Mouse (Mus musculus) liver, postnatal 0 days (tissue): Measurements from ENCODE around the gene Emp1. TPM values are rescaled to one million over a fixed set of nuclear protein-coding genes. Genes with fewer than 3 reads are reported as not detected.

Source experiments
- ATAC-seq: fragments of 200-750 bp; cut with Nextera tagmentation; 2 replicates; pipeline ENCODE4 v1.8.0; 2017; ENCODE audit warnings: mild to moderate bottlenecking, moderate library complexity
- DNase-seq: peaks from one replicate; pipeline ENCODE4 v3.0.0-alpha.2; 2016
- H3K27ac ChIP-seq: fragments of 300-500 bp; sonication (generic); 2 replicates; pipeline ENCODE4 v1.5.1; 2014; ENCODE audit warnings: antibody characterized with exemption, moderate library complexity, mild to moderate bottlenecking, low read depth
- H3K27me3 ChIP-seq: fragments of 300-500 bp; sonication (generic); 2 replicates; pipeline ENCODE4 v1.6.1; 2014; ENCODE audit warnings: low read length, control low read depth, mixed read lengths; ENCODE audit not compliant: insufficient read depth
- H3K36me3 ChIP-seq: fragments of 300-500 bp; sonication (generic); replicated peaks from 2 replicates; pipeline ENCODE4 v1.6.1; 2014; ENCODE audit warnings: mild to moderate bottlenecking, control low read depth, low read length, moderate library complexity, mixed read lengths; ENCODE audit not compliant: insufficient read depth
- H3K4me1 ChIP-seq: fragments of 300-500 bp; sonication (generic); 2 replicates; pipeline ENCODE4 v1.6.1; 2014; ENCODE audit warnings: antibody characterized with exemption, mild to moderate bottlenecking, control low read depth; ENCODE audit not compliant: insufficient read depth
- H3K4me2 ChIP-seq: fragments of 300-500 bp; sonication (generic); 2 replicates; pipeline ENCODE4 v1.6.1; 2014; ENCODE audit warnings: low read depth, mild to moderate bottlenecking, low read length, moderate library complexity, mixed read lengths
- H3K4me3 ChIP-seq: fragments of 300-500 bp; sonication (generic); 2 replicates; pipeline ENCODE4 v1.5.1; 2014; ENCODE audit warnings: low read depth, low read length
- H3K9ac ChIP-seq: fragments of 300-500 bp; sonication (generic); replicated peaks from 2 replicates; pipeline ENCODE4 v1.6.1; 2014; ENCODE audit warnings: mild to moderate bottlenecking, moderate library complexity
- H3K9me3 ChIP-seq: fragments of 300-500 bp; sonication (generic); 2 replicates; pipeline ENCODE4 v1.6.1; 2016; ENCODE audit warnings: mild to moderate bottlenecking, control low read depth, low read length, mixed read lengths
- CTCF ChIP-seq: sonication (generic); IDR thresholded peaks from 2 replicates; pipeline ENCODE4 v1.5.1; 2016; ENCODE audit warnings: antibody characterized with exemption, low read depth
- EP300 ChIP-seq: IDR thresholded peaks from 2 replicates; pipeline ENCODE4 v1.6.1; 2016; ENCODE audit warnings: antibody characterized with exemption, low read depth, mild to moderate bottlenecking
- WGBS: fragments of 180-500 bp; shearing (Covaris S2); extraction: QIAGEN DNeasy Blood & Tissue Kit; methylation state at CpG from one replicate; pipeline ENCODE4 v1.1.7; 2014; ENCODE audit not compliant: insufficient replicate concordance; 5-methylcytosine and 5-hydroxymethylcytosine counted together
- polyA plus RNA-seq: library from polyadenylated mRNA; unstranded; fragments of >200 nt; fragmentation: Nextera tagmentation; extraction: Ambion mirVana; gene quantifications from 2 replicates; pipeline ENCODE4 v1.2.1, GENCODE M21; 2015

Gene Emp1
- polyA plus RNA-seq, 1 experiment from 2014 or later: 1.2 TPM

DNA sequence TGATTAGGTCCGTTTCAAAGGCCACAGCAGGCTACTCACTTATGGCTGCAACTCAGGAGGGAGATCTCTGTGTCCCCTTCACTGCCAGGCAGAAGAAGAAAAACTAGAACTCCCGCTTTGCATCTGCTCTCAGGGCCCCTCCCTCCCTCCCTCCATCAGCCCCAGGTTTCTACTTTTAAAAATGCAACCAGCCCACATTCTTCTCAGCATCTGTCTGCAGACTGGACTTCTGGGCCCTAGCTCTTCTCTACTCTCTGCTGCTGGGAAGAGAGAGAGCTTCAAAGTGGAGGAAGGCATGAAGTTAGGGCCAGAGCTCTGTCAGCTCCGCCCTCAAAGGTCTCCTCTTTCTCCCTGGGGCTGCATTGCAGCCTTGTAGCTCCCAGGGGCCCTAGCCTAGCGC lies 2.0 kb upstream of the Emp1 start:
- ATAC-seq: no peak
- no peaks in the 10 kb centered on the region for H3K27me3 ChIP-seq
- no peak overlapping the region for H3K27ac ChIP-seq
- no peak for DNase-seq
- H3K9ac ChIP-seq: no peak overlapping the region
- 61% methylated on average over 4 of the region's 4 CpGs for WGBS
- peaks cover 15% of the 10 kb centered on the region for H3K4me1 ChIP-seq
- H3K9me3 ChIP-seq: no peaks in the 10 kb centered on the region
- TF ChIP-seq CTCF (no peak), EP300 (no peak)
- H3K36me3 ChIP-seq: no peaks in the 10 kb centered on the region
- no peak overlapping the region for H3K4me3 ChIP-seq
- no peak overlapping the region for H3K4me2 ChIP-seq

DNA sequence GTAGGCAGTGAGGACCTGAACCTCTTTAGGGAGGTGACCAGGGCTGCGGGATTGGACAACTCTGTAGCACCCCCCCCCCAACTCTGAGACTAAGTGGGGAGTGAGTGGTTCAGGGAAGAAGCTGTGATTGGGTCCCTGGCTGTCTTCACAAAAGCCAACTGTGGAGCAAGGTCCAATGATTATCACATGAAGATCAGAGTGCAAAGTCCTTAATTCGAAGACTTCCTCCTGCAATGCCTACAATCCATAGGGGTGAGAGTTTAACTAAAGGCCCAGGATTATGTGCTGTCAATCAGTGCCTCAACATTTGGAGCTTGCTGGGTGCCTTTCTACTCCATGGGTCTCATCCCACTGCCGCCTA lies 267 bp upstream of the Emp1 start:
- Histone ChIP-seq H3K27ac (no peak overlapping the region), H3K4me2 (no peak overlapping the region), H3K27me3 (no peaks in the 10 kb centered on the region), H3K9me3 (no peaks in the 10 kb centered on the region), H3K4me1 (peaks cover 15% of the 10 kb centered on the region), H3K4me3 (no peak overlapping the region), H3K36me3 (no peaks in the 10 kb centered on the region), H3K9ac (no peak overlapping the region)
- TF ChIP-seq EP300: no peak
- TF ChIP-seq CTCF: no peak
- DNase-seq: no peak
- 52% methylated on average over 3 of the region's 3 CpGs for WGBS
- no peak for ATAC-seq

DNA sequence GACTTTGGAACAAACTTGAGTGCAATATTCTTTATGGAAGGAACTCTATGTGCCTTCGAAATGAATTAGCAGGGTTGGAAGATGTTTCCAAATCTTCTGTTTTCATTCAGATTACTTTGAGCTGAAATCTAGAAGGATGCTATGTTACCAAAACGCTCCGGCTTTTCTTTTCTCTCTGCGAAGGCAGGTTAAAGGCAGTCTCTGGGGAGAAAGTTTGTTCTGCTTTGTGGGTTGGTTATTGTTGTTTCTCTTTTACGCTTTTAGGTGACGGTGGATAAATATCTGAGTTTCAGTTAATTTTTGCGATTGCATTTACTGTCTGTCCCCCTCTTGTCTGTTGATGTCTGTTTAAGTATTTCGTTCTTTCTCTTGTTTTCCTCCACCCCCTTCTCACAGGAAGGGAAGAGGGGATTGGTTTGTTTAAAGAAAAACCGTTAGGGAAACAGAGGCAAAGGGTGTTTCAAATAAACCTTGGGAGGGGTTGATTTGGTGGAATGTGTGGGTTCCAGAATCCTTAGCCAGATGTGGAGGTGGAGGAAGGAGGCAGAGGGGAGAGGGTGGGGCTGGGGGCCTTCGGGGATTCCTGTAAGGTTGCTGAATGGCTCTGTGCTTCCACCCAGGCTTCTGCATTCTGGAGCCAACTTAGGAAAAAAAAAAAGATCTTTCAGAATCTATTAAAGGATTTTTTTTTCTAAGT lies 1.1 kb downstream of the Emp1 start:
- Histone ChIP-seq H3K27ac (no peak overlapping the region), H3K4me2 (0 out of 2 replicates have a peak overlapping the region, but pooled peaks have one; percentile 23), H3K4me1 (peaks cover 15% of the 10 kb centered on the region), H3K4me3 (peak overlapping the region; percentile 11), H3K36me3 (no peaks in the 10 kb centered on the region), H3K27me3 (no peaks in the 10 kb centered on the region), H3K9me3 (no peaks in the 10 kb centered on the region), H3K9ac (no peak overlapping the region)
- TF ChIP-seq CTCF (no peak), EP300 (no peak)
- DNase-seq (no peak), ATAC-seq (no peak)
- WGBS: 53% methylated on average over 10 of the region's 10 CpGs

DNA sequence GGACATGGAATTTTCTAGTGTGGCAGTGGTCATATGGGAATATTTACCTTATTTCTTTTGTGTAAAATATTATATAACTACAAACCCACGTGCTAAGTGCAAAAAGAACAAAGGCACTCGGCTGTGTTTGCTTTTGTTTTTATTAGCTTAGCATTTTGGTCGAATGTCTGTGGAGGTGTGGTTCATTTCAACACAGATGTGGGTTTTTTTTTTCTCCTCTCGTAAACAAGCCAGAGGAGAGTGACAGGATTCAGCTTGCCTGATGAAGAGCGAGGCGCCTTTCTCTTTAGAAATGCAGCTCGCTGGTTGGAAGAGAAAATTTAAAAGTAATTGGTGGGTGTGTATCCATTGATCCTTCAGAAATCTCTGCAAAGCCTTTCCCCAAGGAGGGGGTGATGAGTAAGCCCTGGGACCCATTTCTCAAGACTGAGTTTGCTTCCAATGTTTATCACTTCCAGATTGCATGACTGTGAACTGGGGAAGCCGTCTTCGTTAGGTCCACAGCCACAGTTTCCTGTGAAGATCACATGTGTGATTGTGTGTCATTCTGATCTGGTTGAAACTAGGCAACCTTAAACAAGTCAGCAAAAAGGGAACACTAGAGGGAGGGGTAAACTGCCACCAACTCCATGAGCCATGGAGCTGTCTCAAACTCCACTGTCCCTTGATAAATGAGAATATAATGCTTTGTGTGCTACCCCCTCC lies 1.8 kb downstream of the Emp1 start:
- H3K4me1 ChIP-seq: peaks cover 15% of the 10 kb centered on the region
- no peaks in the 10 kb centered on the region for H3K36me3 ChIP-seq
- H3K4me2 ChIP-seq: peak overlapping the region; percentile 23; the same call in 1 of the 2 replicates
- 12% methylated on average over 9 of the region's 9 CpGs for WGBS
- H3K9me3 ChIP-seq: no peaks in the 10 kb centered on the region
- H3K9ac ChIP-seq: no peak overlapping the region
- no peaks in the 10 kb centered on the region for H3K27me3 ChIP-seq
- ATAC-seq (peak; percentile 31; the same call in 1 of the 2 replicates), DNase-seq (no peak)
- no peak overlapping the region for H3K27ac ChIP-seq
- H3K4me3 ChIP-seq: no peak overlapping the region
- TF ChIP-seq CTCF: no peak
- no peak for TF ChIP-seq EP300

DNA sequence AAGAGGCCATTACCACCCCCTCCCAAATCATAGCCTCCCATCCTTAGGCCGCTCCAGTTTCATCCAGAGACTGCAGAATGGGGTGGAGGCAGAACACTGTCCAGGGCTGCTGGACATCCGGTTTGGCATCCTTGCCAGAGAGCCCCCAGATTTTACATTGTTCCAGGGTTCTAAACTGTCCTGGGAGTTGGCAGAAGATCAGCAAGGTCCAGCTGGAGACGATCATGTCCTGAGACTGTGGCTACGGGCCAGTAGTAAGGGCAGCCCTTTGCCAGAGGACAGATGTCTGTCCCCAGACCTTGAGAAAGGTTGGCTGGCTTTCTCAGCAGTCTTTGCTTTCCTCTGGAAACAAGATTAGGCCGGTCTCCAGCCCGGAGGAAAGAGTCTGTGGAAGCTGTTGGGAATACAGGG lies 2.6 kb downstream of the Emp1 start:
- Histone ChIP-seq H3K4me1 (peaks cover 15% of the 10 kb centered on the region), H3K4me2 (no peak overlapping the region), H3K27ac (no peak overlapping the region), H3K27me3 (no peaks in the 10 kb centered on the region), H3K9me3 (no peaks in the 10 kb centered on the region), H3K36me3 (no peaks in the 10 kb centered on the region), H3K9ac (no peak overlapping the region), H3K4me3 (no peak overlapping the region)
- peak; percentile 23 for DNase-seq
- ATAC-seq: 0 out of 2 replicates have a peak, but pooled peaks have one; percentile 14
- no peak for TF ChIP-seq EP300
- TF ChIP-seq CTCF: no peak
- 64% methylated on average over 6 of the region's 6 CpGs for WGBS

DNA sequence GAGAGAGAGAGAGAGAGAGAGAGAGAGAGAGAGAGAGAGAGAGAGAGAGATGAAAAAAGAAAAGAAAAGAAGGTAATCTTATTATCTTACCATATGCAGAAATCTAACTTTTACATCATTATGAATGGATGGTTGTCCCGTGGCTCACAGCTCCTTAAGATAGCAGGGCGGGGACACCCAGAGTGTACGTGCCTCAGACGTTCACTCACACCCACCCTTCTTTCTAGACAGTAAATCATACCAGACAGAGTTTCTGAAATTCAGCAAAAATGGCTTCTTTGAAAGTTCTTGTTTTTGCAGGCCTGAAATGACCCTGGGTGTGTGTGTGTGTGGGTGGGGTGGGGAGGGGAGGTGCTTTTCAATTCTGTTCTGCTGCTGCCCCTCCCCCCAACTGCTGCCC lies 3.3 kb downstream of the Emp1 start:
- Histone ChIP-seq H3K4me3 (no peak overlapping the region), H3K27ac (no peak overlapping the region), H3K4me1 (peaks cover 15% of the 10 kb centered on the region), H3K27me3 (no peaks in the 10 kb centered on the region), H3K4me2 (no peak overlapping the region), H3K36me3 (no peaks in the 10 kb centered on the region), H3K9ac (no peak overlapping the region), H3K9me3 (no peaks in the 10 kb centered on the region)
- WGBS: 45% methylated on average over 4 of the region's 4 CpGs
- TF ChIP-seq EP300: no peak
- TF ChIP-seq CTCF: no peak
- DNase-seq: no peak
- ATAC-seq: no peak
